Mouse (Mus musculus) embryonic facial prominence, embryonic 14.5 days (tissue): ENCODE measurements at regions not wholly inside any gene's neighbourhood (a gene's known extent, or its start where the extent isn't known, plus 50 kb on each side); places are given as distances from the start of the nearest gene placed in this dataset.

Experiments
- ATAC-seq: fragments of 200-750 bp; cut with Nextera tagmentation; 2 replicates; pipeline ENCODE4 v1.8.0; 2017; ENCODE audit warnings: low read depth, moderate number of reproducible peaks, moderate TSS enrichment
- DNase-seq: peaks from one replicate; pipeline ENCODE4 v3.0.0-alpha.2; 2015; ENCODE audit warnings: low spot score
- H3K27ac ChIP-seq: fragments of 300-500 bp; sonication (generic); replicated peaks from 2 replicates; pipeline ENCODE4 v1.5.1; 2014; ENCODE audit warnings: low read depth, mild to moderate bottlenecking, low read length, moderate library complexity
- H3K27me3 ChIP-seq: fragments of 300-500 bp; sonication (generic); replicated peaks from 2 replicates; pipeline ENCODE4 v1.6.1; 2014; ENCODE audit warnings: low read length; ENCODE audit not compliant: control insufficient read depth, insufficient read depth
- H3K36me3 ChIP-seq: fragments of 300-500 bp; sonication (generic); 2 replicates; pipeline ENCODE4 v1.6.1; 2014; ENCODE audit warnings: low read length, mixed read lengths; ENCODE audit not compliant: control insufficient read depth, insufficient read depth
- H3K4me1 ChIP-seq: fragments of 300-500 bp; sonication (generic); 2 replicates; pipeline ENCODE4 v1.6.1; 2014; ENCODE audit warnings: antibody characterized with exemption, low read length; ENCODE audit not compliant: control insufficient read depth, insufficient read depth
- H3K4me2 ChIP-seq: fragments of 300-500 bp; sonication (generic); 2 replicates; pipeline ENCODE4 v1.6.1; 2014; ENCODE audit warnings: low read depth, mild to moderate bottlenecking, low read length, moderate library complexity, mixed read lengths
- H3K4me3 ChIP-seq: fragments of 300-500 bp; sonication (generic); 2 replicates; pipeline ENCODE4 v1.5.1; 2014; ENCODE audit warnings: low read depth, mild to moderate bottlenecking, low read length
- H3K9ac ChIP-seq: fragments of 300-500 bp; sonication (generic); 2 replicates; pipeline ENCODE4 v1.6.1; 2014; ENCODE audit warnings: low read depth, mild to moderate bottlenecking, low read length, moderate library complexity, mixed read lengths
- H3K9me3 ChIP-seq: fragments of 300-500 bp; sonication (generic); 2 replicates; pipeline ENCODE4 v1.6.1; 2016; ENCODE audit warnings: low read length; ENCODE audit not compliant: control insufficient read depth
- WGBS: fragments of 180-500 bp; shearing (Covaris S2); extraction: QIAGEN DNeasy Blood & Tissue Kit; methylation state at CpG from one replicate; pipeline ENCODE4 v1.1.7; 2014; 5-methylcytosine and 5-hydroxymethylcytosine counted together

DNA sequence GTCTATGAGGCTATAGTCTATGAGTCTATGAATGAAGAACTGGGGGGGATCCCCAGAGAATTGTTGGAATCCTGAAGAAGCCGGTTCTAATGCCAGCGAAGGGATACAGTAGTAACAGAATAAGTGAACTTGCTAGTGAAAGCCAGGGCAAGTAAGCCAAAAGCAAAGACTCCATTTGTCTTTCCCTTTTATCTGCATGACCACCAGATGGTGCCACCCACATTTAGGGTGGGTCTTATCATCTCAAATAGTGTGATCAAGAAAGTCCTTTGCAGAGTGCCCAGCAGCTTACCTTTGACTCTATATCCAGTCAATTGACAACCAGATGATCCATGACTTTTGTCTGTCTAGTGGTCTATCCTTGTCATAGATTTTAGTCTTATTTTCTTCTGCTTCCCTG lies 184.2 kb upstream of the Nmur2 start:
- H3K36me3 ChIP-seq, result no peaks in the 10 kb centered on the region
- WGBS, result 92% methylated on average over 2 of the region's 2 CpGs
- H3K4me3 ChIP-seq, result no peak overlapping the region
- H3K4me1 ChIP-seq, result no peaks in the 10 kb centered on the region
- ATAC-seq, result no peak
- no peak overlapping the region for H3K4me2 ChIP-seq
- H3K9me3 ChIP-seq, result no peaks in the 10 kb centered on the region
- no peaks in the 10 kb centered on the region for H3K27me3 ChIP-seq
- H3K9ac ChIP-seq, result no peak overlapping the region
- no peak overlapping the region for H3K27ac ChIP-seq
- DNase-seq, result no peak

DNA sequence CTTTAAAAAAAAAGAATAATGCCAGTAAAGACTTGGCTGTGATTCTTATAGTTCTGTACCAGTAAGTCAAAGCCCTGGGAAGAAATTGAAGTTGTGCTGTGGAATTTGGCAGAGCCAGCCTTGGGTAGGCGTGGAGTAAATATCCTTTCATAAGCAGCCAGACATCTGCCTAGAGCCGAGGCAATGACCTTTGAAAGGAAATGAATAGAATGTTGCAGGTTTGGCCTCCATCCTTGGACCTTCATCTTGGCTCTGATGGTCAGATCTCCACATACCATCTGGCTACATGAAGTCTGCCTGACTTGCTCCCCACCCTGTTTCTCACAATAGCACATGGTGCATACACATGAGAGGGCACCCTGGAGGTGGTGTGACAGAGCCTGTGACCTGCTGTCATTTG lies 174.9 kb upstream of the Nmur2 start:
- H3K9ac ChIP-seq, result no peak overlapping the region

DNA sequence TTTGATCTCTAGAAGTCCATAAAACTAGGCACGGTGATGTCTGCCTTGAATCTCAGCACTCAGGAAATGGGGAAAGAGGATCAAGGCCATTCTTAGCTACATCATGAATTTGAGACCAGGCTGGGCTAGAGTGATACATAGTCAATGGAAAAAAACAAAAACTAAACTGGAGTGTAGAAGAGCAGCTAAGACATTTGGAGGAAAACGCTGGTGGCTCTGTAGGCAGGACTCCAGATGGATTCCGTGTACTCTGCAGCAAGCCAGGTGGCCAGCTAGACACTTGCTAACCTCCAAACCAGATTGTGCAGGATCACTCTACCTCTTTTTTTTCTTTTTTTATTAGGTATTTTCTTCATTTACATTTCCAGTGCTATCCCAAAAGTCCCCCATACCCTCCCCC lies 161.0 kb upstream of the Nmur2 start:
- no peaks in the 10 kb centered on the region for H3K36me3 ChIP-seq
- no peaks in the 10 kb centered on the region for H3K9me3 ChIP-seq
- no peak overlapping the region for H3K4me3 ChIP-seq
- no peaks in the 10 kb centered on the region for H3K4me1 ChIP-seq
- no peaks in the 10 kb centered on the region for H3K27me3 ChIP-seq
- WGBS, result 86% methylated on average over 3 of the region's 3 CpGs
- H3K4me2 ChIP-seq, result no peak overlapping the region
- H3K27ac ChIP-seq, result no peak overlapping the region
- DNase-seq (no peak), ATAC-seq (no peak)
- no peak overlapping the region for H3K9ac ChIP-seq

More for the DNA sequence above, 174.9 kb upstream of the Nmur2 start:
- DNase-seq (no peak), ATAC-seq (no peak)
- H3K9me3 ChIP-seq, result no peaks in the 10 kb centered on the region
- no peaks in the 10 kb centered on the region for H3K36me3 ChIP-seq
- WGBS, result 72% methylated on average over 2 of the region's 2 CpGs
- H3K4me3 ChIP-seq, result no peak overlapping the region
- H3K27me3 ChIP-seq, result no peaks in the 10 kb centered on the region
- H3K4me1 ChIP-seq, result no peaks in the 10 kb centered on the region
- H3K4me2 ChIP-seq, result no peak overlapping the region
- no peak overlapping the region for H3K27ac ChIP-seq

DNA sequence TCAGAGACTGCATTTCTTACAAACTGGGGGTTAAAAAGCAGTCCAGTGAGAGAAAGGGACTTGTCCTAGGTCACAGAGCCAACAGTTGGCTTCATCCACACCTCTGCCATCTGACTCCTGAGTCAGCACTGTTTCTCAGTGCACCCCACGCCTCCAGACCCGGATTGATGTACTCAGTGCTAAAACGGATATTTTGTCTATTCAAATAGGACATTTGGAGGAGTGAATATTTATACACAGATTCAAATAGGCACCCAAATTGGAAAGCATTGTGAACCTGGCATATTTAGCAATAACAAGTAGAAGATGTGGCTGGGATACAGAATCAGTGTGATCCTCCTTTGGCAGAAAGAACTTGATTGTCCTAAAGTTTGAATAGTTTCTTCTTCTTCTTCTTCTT lies 154.5 kb upstream of the Nmur2 start:
- Histone ChIP-seq H3K36me3 (no peaks in the 10 kb centered on the region), H3K27ac (no peak overlapping the region), H3K9ac (no peak overlapping the region), H3K9me3 (no peaks in the 10 kb centered on the region), H3K4me3 (no peak overlapping the region), H3K27me3 (no peaks in the 10 kb centered on the region), H3K4me2 (no peak overlapping the region), H3K4me1 (no peaks in the 10 kb centered on the region)
- DNase-seq (no peak), ATAC-seq (no peak)
- 66% methylated on average over 3 of the region's 3 CpGs for WGBS

DNA sequence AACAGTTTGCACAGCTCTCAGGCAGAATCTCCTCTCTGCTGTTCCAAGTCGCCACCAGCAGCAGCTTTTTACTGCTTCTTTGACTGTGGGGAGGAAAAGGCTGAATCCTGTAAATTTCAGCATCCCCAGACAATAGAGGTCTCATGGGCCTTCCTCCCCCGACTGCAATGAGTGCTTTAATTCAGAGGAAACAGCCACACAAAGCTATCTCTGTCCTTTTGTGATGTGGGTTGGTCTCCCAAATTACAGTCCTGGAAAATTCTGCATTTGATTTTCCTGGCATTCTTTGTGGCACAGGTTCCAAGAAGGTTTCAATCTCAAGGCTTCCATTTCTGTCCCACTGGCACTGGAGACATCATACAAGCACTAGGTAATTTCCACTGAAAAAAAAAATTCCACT lies 152.6 kb upstream of the Nmur2 start:
- Histone ChIP-seq H3K9ac (no peak overlapping the region), H3K4me2 (no peak overlapping the region), H3K36me3 (no peaks in the 10 kb centered on the region), H3K27ac (no peak overlapping the region), H3K9me3 (no peaks in the 10 kb centered on the region), H3K4me1 (no peaks in the 10 kb centered on the region), H3K27me3 (no peaks in the 10 kb centered on the region), H3K4me3 (no peak overlapping the region)
- DNase-seq (no peak), ATAC-seq (no peak)
- 63% methylated on average over 2 of the region's 2 CpGs for WGBS

DNA sequence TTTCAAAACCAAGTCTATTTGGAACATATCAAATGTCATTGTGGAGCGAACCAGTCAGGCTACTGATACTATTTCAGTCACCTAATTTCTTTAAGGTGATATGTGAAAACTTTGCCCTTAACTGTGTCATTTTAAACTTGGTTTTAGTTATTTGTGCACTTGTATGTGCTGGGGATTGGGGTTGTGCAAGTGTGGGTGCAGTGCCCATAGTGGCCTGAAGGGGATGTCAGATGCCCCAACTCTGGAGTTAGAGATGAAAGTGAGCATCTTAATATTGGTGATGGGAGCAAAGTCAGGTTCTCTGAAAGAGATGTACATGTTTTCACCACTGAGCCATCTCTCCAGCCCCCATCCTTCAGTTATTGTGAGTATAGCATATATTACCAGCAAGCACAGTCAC lies 133.1 kb upstream of the Nmur2 start:
- no peak for ATAC-seq
- WGBS, result 74% methylated on average over 1 of the region's 1 CpGs

DNA sequence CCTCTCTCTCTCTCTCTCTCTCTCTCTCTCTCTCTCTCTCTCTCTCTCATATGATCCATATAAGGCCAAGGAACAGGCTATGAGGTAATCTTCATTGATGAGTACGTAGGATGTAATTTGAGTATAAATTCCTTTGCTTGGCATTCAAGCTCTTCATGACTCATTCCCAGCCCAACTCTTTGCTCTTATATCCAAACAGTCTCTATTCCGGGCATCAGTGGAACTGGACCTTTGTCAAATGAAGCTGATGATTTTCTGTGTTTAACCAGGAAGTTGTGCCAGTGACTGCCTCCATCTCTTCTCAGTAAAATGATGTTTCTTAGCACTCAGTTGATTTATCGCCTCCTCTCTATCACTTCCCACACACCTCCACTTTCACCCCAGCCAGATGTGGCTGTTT lies 132.4 kb upstream of the Nmur2 start:
- H3K27me3 ChIP-seq, result no peaks in the 10 kb centered on the region
- H3K4me3 ChIP-seq, result no peak overlapping the region
- DNase-seq, result no peak
- H3K4me2 ChIP-seq, result no peak overlapping the region
- no peaks in the 10 kb centered on the region for H3K9me3 ChIP-seq
- WGBS, result 64% methylated on average over 3 of the region's 3 CpGs
- no peak overlapping the region for H3K27ac ChIP-seq
- no peaks in the 10 kb centered on the region for H3K4me1 ChIP-seq
- H3K9ac ChIP-seq, result no peak overlapping the region
- H3K36me3 ChIP-seq, result no peaks in the 10 kb centered on the region
- ATAC-seq, result no peak

More for the DNA sequence above, 133.1 kb upstream of the Nmur2 start:
- Histone ChIP-seq H3K9ac (no peak overlapping the region), H3K27ac (no peak overlapping the region), H3K4me1 (no peaks in the 10 kb centered on the region), H3K4me2 (no peak overlapping the region), H3K36me3 (no peaks in the 10 kb centered on the region), H3K9me3 (no peaks in the 10 kb centered on the region), H3K4me3 (no peak overlapping the region), H3K27me3 (no peaks in the 10 kb centered on the region)
- no peak for DNase-seq

DNA sequence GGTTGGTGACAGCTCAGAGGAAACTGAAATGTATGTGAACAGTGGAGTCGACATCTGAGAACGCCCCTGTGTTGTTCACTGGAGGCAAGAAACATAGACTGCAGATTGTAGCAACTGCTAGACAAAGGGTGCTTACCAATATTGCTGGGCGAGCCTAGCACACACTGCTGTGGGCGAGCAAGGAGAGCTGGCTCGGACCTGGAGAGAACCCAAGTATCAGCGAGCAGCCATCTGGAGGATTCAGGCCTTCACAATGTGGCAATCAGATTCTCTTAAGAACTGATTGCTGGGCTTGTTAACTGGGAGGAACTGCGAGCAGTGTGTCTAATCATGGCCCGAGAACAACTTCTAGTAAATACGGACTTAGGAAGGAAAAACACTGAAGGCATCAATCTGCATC lies 128.8 kb upstream of the Nmur2 start:
- no peaks in the 10 kb centered on the region for H3K27me3 ChIP-seq
- H3K36me3 ChIP-seq, result no peaks in the 10 kb centered on the region
- no peak overlapping the region for H3K27ac ChIP-seq
- H3K9ac ChIP-seq, result no peak overlapping the region
- no peak overlapping the region for H3K4me2 ChIP-seq
- WGBS, result 75% methylated on average over 9 of the region's 9 CpGs
- no peaks in the 10 kb centered on the region for H3K4me1 ChIP-seq
- ATAC-seq (no peak), DNase-seq (no peak)
- no peaks in the 10 kb centered on the region for H3K9me3 ChIP-seq
- no peak overlapping the region for H3K4me3 ChIP-seq

DNA sequence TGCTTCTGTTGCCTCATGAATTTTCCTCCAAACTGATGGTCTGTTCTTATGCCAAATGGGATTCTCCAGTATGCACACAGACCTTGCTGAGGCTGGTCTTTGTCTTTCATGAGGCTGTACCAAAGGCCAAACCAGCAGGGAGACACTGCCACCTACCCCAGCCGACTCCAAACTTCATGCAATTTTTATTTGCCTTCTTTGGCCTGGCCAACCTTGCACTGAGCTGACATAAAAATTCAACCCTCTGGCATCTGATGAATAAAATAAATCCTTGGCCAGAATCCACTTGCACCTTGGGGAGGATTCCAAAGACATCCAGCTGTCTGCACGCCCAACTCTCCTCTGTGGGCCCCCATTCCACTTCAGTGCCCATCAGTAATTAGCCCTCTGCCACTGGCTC lies 126.0 kb upstream of the Nmur2 start:
- no peak overlapping the region for H3K9ac ChIP-seq
- ATAC-seq (no peak), DNase-seq (no peak)
- no peaks in the 10 kb centered on the region for H3K4me1 ChIP-seq
- H3K27ac ChIP-seq, result no peak overlapping the region
- 49% methylated on average over 2 of the region's 2 CpGs for WGBS
- H3K36me3 ChIP-seq, result no peaks in the 10 kb centered on the region
- no peak overlapping the region for H3K4me3 ChIP-seq
- H3K9me3 ChIP-seq, result no peaks in the 10 kb centered on the region
- H3K4me2 ChIP-seq, result no peak overlapping the region
- no peaks in the 10 kb centered on the region for H3K27me3 ChIP-seq
